Mouse (Mus musculus) E14TG2a.4 (cell line): ENCODE data around the gene Pak2.

Experiments used
- CTCF ChIP-seq: conservative IDR thresholded peaks from 2 replicates; pipeline ENCODE4 v1.5.1; 2014; ENCODE audit warnings: low read length
- NANOG ChIP-seq: IDR thresholded peaks from 2 replicates; pipeline ENCODE4 v1.6.1; 2014; ENCODE audit warnings: borderline replicate concordance, low read length, mixed read lengths
- POU5F1 ChIP-seq: IDR thresholded peaks from 2 replicates; pipeline ENCODE4 v1.6.1; 2014; ENCODE audit warnings: low read length, borderline replicate concordance

GRCm38 (mm10) chr16:32107342-32108045 lies 28.4 kb upstream of the Pak2 start:
- TF ChIP-seq CTCF (no peak), NANOG (no peak), POU5F1 (no peak)
